In the genomic region with DNA sequence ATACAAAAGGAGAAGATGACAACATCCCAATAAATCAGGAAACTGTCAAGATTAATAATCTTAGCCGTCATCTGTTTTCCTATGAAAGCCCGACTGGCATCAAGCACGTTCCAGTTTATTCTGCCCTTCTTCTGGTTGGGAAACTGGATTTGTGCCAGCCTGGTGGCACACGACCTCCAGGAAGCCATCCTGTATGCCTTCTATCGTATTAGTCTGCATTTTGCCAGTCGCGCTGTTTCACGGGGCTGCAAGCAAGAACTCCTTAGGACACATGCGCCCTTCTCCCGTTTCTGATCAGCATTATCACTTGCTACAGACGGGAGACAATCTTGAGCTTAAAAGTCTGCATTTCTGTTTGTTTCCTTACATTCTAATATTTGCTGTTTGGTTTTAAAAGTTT, we compare ENCODE assay signal across 11 mouse cellular contexts.
DNase-seq lines count a peak whose midpoint lies in the region; ATAC-seq and TF ChIP-seq lines count a peak whose summit lies in the region.
"Had no signal": no experiment of that assay in that cellular context is flagged by ENCODE, and none has a peak within 500 bp of the region (broad histone marks: within the 10 kb centered on the region; RNA-seq: fewer than 3 reads in every experiment).

No protein-coding gene starts in this region.

- no peak overlapping the region for H3K9ac ChIP-seq in embryonic facial prominence, embryonic 14.5 days (ENCODE audit: low read depth, low read length)
- H3K9ac ChIP-seq: lung, embryonic 15.5 days; stomach, embryonic 15.5 days had no signal

- TF ChIP-seq POLR2A in thymus, adult 2 months (IDR thresholded peaks at IDR 0.05; ENCODE audit: control insufficient read depth, extremely low read depth, insufficient read depth, low read length, poor library complexity) = no peak
- no peak for TF ChIP-seq POLR2A in myocyte (IDR thresholded peaks at IDR 0.05; ENCODE audit: insufficient read length, low read depth)

- DNase-seq in embryonic facial prominence, embryonic 14.5 days (ENCODE audit: low spot score) = peak; percentile 6
- no peak for DNase-seq in embryonic facial prominence, embryonic 10.5 days (ENCODE audit: low spot score)
- DNase-seq in thymus, adult 2 months = peak; percentile 52
- DNase-seq in thymus, postnatal 0 days (ENCODE audit: low spot score) = no peak
- DNase-seq in testis, postnatal 14 days (ENCODE audit: low spot score) = no peak
- DNase-seq in gastrocnemius, postnatal 4 days (ENCODE audit: low spot score in 2 of 2) = no peak
- DNase-seq in heart, adult 18-20 months = no peak
- DNase-seq: gastrocnemius, postnatal 10 days had no signal

- no peaks in the 10 kb centered on the region for H3K9me3 ChIP-seq in embryonic facial prominence, embryonic 14.5 days (ENCODE audit: control insufficient read depth, low read length)
- no peaks in the 10 kb centered on the region for H3K9me3 ChIP-seq in embryonic facial prominence, embryonic 10.5 days
- H3K9me3 ChIP-seq: lung, embryonic 15.5 days; stomach, embryonic 15.5 days had no signal

- no peak overlapping the region for H3ac ChIP-seq in myocyte (ENCODE audit: control insufficient read depth, insufficient read length)

- no peak overlapping the region for H3K27ac ChIP-seq in embryonic facial prominence, embryonic 14.5 days (replicated peaks; ENCODE audit: low read depth, low read length)
- no peak overlapping the region for H3K27ac ChIP-seq in embryonic facial prominence, embryonic 10.5 days (replicated peaks)
- H3K27ac ChIP-seq in thymus, adult 2 months (ENCODE audit: control insufficient read depth, insufficient read depth, low read length) = peak overlapping the region; percentile 99
- H3K27ac ChIP-seq: lung, embryonic 15.5 days; stomach, embryonic 15.5 days had no signal

- no peaks in the 10 kb centered on the region for H3K36me3 ChIP-seq in embryonic facial prominence, embryonic 14.5 days (ENCODE audit: control insufficient read depth, insufficient read depth, low read length)
- no peaks in the 10 kb centered on the region for H3K36me3 ChIP-seq in embryonic facial prominence, embryonic 10.5 days (replicated peaks)
- no peaks in the 10 kb centered on the region for H3K36me3 ChIP-seq in thymus, adult 2 months (ENCODE audit: control insufficient read depth, insufficient read depth, low read length)
- no peaks in the 10 kb centered on the region for H3K36me3 ChIP-seq in myocyte (ENCODE audit: control insufficient read depth, insufficient read depth)
- H3K36me3 ChIP-seq: lung, embryonic 15.5 days; stomach, embryonic 15.5 days had no signal

- no peaks in the 10 kb centered on the region for H3K4me1 ChIP-seq in embryonic facial prominence, embryonic 14.5 days (ENCODE audit: control insufficient read depth, insufficient read depth, low read length)
- no peaks in the 10 kb centered on the region for H3K4me1 ChIP-seq in embryonic facial prominence, embryonic 10.5 days
- peaks cover 33% of the 10 kb centered on the region for H3K4me1 ChIP-seq in thymus, adult 2 months (replicated peaks; ENCODE audit: control insufficient read depth, insufficient read depth, low read length)
- H3K4me1 ChIP-seq: lung, embryonic 15.5 days; stomach, embryonic 15.5 days had no signal

- no peaks in the 10 kb centered on the region for H3K27me3 ChIP-seq in embryonic facial prominence, embryonic 14.5 days (replicated peaks; ENCODE audit: control insufficient read depth, insufficient read depth, low read length)
- no peaks in the 10 kb centered on the region for H3K27me3 ChIP-seq in embryonic facial prominence, embryonic 10.5 days (replicated peaks; ENCODE audit: low read depth, poor library complexity, severe bottlenecking)
- no peaks in the 10 kb centered on the region for H3K27me3 ChIP-seq in thymus, adult 2 months (ENCODE audit: control insufficient read depth, insufficient read depth, low read length)
- no peaks in the 10 kb centered on the region for H3K27me3 ChIP-seq in myocyte (ENCODE audit: control insufficient read depth, insufficient read depth, insufficient read length)
- H3K27me3 ChIP-seq: lung, embryonic 15.5 days; stomach, embryonic 15.5 days had no signal

- no peaks in the 10 kb centered on the region for H3K79me2 ChIP-seq in myocyte (ENCODE audit: control insufficient read depth, insufficient read depth)

- no peak overlapping the region for H3K4me3 ChIP-seq in embryonic facial prominence, embryonic 14.5 days (ENCODE audit: low read depth, low read length)
- no peak overlapping the region for H3K4me3 ChIP-seq in embryonic facial prominence, embryonic 10.5 days
- H3K4me3 ChIP-seq in thymus, adult 2 months (ENCODE audit: control insufficient read depth, insufficient read depth, low read length) = no peak overlapping the region
- no peak overlapping the region for H3K4me3 ChIP-seq in myocyte
- H3K4me3 ChIP-seq: lung, embryonic 15.5 days; stomach, embryonic 15.5 days had no signal

- 54% methylated on average over 11 of the region's 11 CpGs for WGBS in embryonic facial prominence, embryonic 14.5 days
- WGBS in embryonic facial prominence, embryonic 10.5 days = 72% methylated on average over 11 of the region's 11 CpGs
- WGBS in thymus, adult 2 months = 70% methylated on average over 11 of the region's 11 CpGs

- no peak overlapping the region for H3K4me2 ChIP-seq in embryonic facial prominence, embryonic 14.5 days (ENCODE audit: low read depth, low read length)
- H3K4me2 ChIP-seq in myocyte (ENCODE audit: low read depth) = peak overlapping the region; percentile 10
- H3K4me2 ChIP-seq: lung, embryonic 15.5 days; stomach, embryonic 15.5 days had no signal

- TF ChIP-seq CTCF in thymus, adult 2 months (IDR thresholded peaks at IDR 0.05; ENCODE audit: borderline replicate concordance, control insufficient read depth, extremely low read depth, insufficient read depth, low read length, poor library complexity) = no peak

- no peak for ATAC-seq in embryonic facial prominence, embryonic 14.5 days (ENCODE audit: low read depth)

TF ChIP-seq in myocyte, 11 proteins besides CTCF, POLR2A, EP300 and RAD21:
- TF ChIP-seq REST (IDR thresholded peaks at IDR 0.05; ENCODE audit: insufficient read depth, insufficient read length) (no peak), TCF3 (IDR thresholded peaks at IDR 0.05; ENCODE audit: insufficient read length, low read depth) (no peak), MAX (IDR thresholded peaks at IDR 0.05; ENCODE audit: low read depth) (no peak), SRF (IDR thresholded peaks at IDR 0.05; ENCODE audit: control insufficient read depth, insufficient read length, low read depth) (no peak), TCF12 (IDR thresholded peaks at IDR 0.05; ENCODE audit: insufficient read depth, poor library complexity, severe bottlenecking) (no peak), E2F4 (IDR thresholded peaks at IDR 0.05; ENCODE audit: insufficient read depth) (no peak), MYOG (IDR thresholded peaks at IDR 0.05; ENCODE audit: control insufficient read depth in 1 of 3, insufficient read depth in 1 of 3, insufficient read length in 2 of 3, low read depth in 2 of 3) (no peak), MYOD1 (IDR thresholded peaks at IDR 0.05; ENCODE audit: control insufficient read depth in 1 of 3, insufficient read length in 2 of 3, low read depth in 2 of 3) (no peak), USF1 (IDR thresholded peaks at IDR 0.05; ENCODE audit: low read depth) (no peak), CEBPB (IDR thresholded peaks at IDR 0.05; ENCODE audit: insufficient read depth, poor library complexity, severe bottlenecking) (no peak), POLR2AphosphoS2 (IDR thresholded peaks at IDR 0.05; ENCODE audit: insufficient read length, low read depth) (no peak)

Comparison
In these comparisons a context has a peak if more than half of its experiments do, and no peak if none do; other contexts are left out.
1. DNase-seq: peak in embryonic facial prominence, embryonic 14.5 days (single experiment) and thymus, adult 2 months (single experiment); none in embryonic facial prominence, embryonic 10.5 days (single experiment), thymus, postnatal 0 days (single experiment), testis, postnatal 14 days (single experiment), gastrocnemius, postnatal 4 days (0 of 2) and heart, adult 18-20 months (0 of 2).